Mouse (Mus musculus): ENCODE measurements at regions not wholly inside any gene's neighbourhood (a gene's known extent, or its start where the extent isn't known, plus 50 kb on each side); places are given as distances from the start of the nearest gene placed in this dataset.

DNA sequence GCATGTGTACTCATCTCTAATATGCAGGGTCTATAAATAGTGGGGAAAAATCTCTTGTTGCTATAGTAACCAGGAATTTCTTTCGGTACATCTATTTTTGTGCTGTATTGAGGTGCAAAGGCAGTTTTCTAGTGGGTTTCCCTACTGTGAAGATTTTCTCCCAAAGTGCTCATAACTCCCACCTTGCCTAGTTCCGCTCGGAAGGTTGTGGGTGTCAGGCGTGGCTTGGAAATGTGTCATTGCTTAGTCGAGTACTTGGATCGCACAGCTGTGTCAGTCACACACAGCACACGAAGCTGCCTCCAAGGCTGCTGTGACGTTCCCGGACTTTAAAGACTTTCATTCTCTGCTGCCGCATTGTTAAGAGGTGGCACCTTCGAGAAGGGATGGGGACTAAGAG, 450.4 kb upstream of the BB014433 start:
- TF ChIP-seq CTCF (IDR thresholded peaks at IDR 0.05; ENCODE audit: borderline replicate concordance, insufficient read depth, low read length) (no peak), POLR2A (IDR thresholded peaks at IDR 0.05; ENCODE audit: low read depth, low read length) (no peak)
- Histone ChIP-seq H3K27ac (ENCODE audit: insufficient read depth, low read length) (no peak overlapping the region), H3K4me3 (ENCODE audit: insufficient read depth, low read length) (no peak overlapping the region), H3K4me1 (ENCODE audit: control insufficient read depth, insufficient read depth, low read length) (no peaks in the 10 kb centered on the region)

GRCm38 (mm10) chr8:15490774-15491173, 444.9 kb upstream of the BB014433 start:
- H3K4me1 ChIP-seq (ENCODE audit: control insufficient read depth, insufficient read depth, low read length): no peaks in the 10 kb centered on the region
- TF ChIP-seq CTCF (IDR thresholded peaks at IDR 0.05; ENCODE audit: borderline replicate concordance, insufficient read depth, low read length): no peak
- TF ChIP-seq POLR2A (IDR thresholded peaks at IDR 0.05; ENCODE audit: low read depth, low read length): no peak
- H3K4me3 ChIP-seq (ENCODE audit: insufficient read depth, low read length): no peak overlapping the region
- H3K27ac ChIP-seq (ENCODE audit: insufficient read depth, low read length): no peak overlapping the region

- TF ChIP-seq POLR2A (IDR thresholded peaks at IDR 0.05; ENCODE audit: low read depth, low read length) (no peak), CTCF (IDR thresholded peaks at IDR 0.05; ENCODE audit: borderline replicate concordance, insufficient read depth, low read length) (no peak)
- Histone ChIP-seq H3K27ac (ENCODE audit: insufficient read depth, low read length) (no peak overlapping the region), H3K4me1 (ENCODE audit: control insufficient read depth, insufficient read depth, low read length) (no peaks in the 10 kb centered on the region), H3K4me3 (ENCODE audit: insufficient read depth, low read length) (no peak overlapping the region)
Observed at GRCm38 (mm10) chr8:15487579-15487978, 441.7 kb upstream of the BB014433 start.

DNA sequence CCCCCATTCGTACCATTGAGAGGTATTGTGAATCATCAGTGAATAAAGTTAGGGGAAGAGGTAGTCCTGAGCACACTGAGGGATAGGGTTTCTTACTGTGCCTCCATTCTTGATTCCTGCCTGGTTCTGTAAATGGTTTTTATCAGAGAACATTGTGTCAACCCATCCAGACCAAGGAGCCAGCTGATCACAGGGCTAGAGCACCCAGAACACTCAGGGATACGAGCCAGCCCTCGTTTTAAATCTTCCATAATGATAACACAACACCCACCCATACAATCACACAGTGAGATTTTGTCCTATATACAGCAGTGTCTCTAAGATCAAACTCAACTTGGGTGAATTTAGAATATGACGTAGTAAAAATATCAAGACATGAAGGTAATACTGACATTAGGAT, 424.7 kb upstream of the BB014433 start:
- Histone ChIP-seq H3K4me3 (ENCODE audit: insufficient read depth, low read length) (no peak overlapping the region), H3K4me1 (ENCODE audit: control insufficient read depth, insufficient read depth, low read length) (no peaks in the 10 kb centered on the region), H3K27ac (ENCODE audit: insufficient read depth, low read length) (no peak overlapping the region)
- TF ChIP-seq POLR2A (IDR thresholded peaks at IDR 0.05; ENCODE audit: low read depth, low read length) (no peak), CTCF (IDR thresholded peaks at IDR 0.05; ENCODE audit: borderline replicate concordance, insufficient read depth, low read length) (no peak)

DNA sequence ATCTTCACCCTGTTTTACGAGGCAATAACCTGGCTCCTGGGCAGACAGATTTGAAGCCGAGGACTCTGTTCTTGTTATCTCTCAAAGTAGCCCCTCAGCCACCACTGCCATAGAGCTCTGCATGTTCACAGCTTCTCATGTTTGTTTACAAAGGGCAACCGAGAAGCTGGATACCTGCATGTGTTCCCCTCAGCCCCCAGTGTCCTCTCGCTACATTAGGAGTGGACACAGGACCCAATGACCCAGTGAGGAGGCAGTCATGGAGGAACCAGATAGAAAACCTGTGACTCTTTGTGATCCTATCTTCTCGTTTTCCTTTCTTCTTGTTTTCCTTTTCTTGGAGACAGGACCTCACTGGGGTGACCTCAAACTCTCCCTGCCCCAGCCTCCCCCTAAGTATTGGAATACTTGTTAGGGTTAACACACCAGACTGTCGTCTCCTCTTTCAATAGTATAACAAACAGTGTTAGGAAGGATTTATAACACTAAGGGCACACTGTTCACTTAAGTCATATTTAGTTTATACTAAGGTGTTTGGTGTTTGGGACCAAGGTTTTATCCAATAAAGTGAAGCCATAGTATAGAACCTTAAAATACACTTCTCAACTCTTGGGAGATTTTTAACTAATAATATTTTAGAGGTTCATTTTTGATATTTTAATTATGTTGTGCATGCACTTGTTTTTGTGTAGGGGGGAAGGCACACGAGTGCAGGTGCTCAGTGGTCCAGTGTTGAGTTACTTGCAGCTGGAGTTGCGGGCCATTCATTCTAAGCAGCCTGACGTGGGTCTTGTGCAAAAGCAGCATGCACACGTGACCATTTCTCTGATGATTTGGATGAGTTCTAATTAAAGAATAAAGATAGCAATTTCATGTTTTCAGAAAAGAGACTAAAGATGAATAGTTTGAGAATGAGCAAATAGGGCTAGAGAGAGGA, 422.9 kb upstream of the BB014433 start:
- TF ChIP-seq CTCF (IDR thresholded peaks at IDR 0.05; ENCODE audit: borderline replicate concordance, insufficient read depth, low read length): no peak
- no peak overlapping the region for H3K4me3 ChIP-seq (ENCODE audit: insufficient read depth, low read length)
- no peak overlapping the region for H3K27ac ChIP-seq (ENCODE audit: insufficient read depth, low read length)
- no peaks in the 10 kb centered on the region for H3K4me1 ChIP-seq (ENCODE audit: control insufficient read depth, insufficient read depth, low read length)

DNA sequence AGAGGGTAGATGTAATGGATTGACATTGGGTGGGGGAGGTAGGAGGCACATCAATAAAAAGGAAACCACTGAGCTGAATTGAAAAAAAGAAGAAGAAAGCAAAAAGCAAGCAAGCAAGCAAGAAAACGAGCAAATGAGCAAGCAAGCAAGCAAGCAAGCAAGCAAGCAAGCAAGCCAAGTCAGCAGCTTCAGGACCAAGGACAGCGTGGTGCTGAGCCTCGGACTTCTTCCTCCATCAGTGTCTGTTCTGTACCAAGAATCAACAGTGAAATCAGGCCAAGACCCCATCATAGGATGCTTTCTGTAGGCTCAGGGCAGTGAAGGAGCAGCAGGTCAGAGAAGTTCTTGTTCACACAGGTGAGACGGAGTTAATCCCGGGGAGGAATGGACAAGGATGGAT, 392.7 kb upstream of the BB014433 start:
- H3K27ac ChIP-seq (ENCODE audit: insufficient read depth, low read length): no peak overlapping the region
- no peak overlapping the region for H3K4me3 ChIP-seq (ENCODE audit: insufficient read depth, low read length)
- no peaks in the 10 kb centered on the region for H3K4me1 ChIP-seq (ENCODE audit: control insufficient read depth, insufficient read depth, low read length)
- no peak for TF ChIP-seq CTCF (IDR thresholded peaks at IDR 0.05; ENCODE audit: borderline replicate concordance, insufficient read depth, low read length)
- TF ChIP-seq POLR2A (IDR thresholded peaks at IDR 0.05; ENCODE audit: low read depth, low read length): no peak

- Histone ChIP-seq H3K4me1 (ENCODE audit: control insufficient read depth, insufficient read depth, low read length) (no peaks in the 10 kb centered on the region), H3K27ac (ENCODE audit: insufficient read depth, low read length) (no peak overlapping the region), H3K4me3 (ENCODE audit: insufficient read depth, low read length) (no peak overlapping the region)
- no peak for TF ChIP-seq POLR2A (IDR thresholded peaks at IDR 0.05; ENCODE audit: low read depth, low read length)
- no peak for TF ChIP-seq CTCF (IDR thresholded peaks at IDR 0.05; ENCODE audit: borderline replicate concordance, insufficient read depth, low read length)
Observed at GRCm38 (mm10) chr8:15394722-15395115, 348.8 kb upstream of the BB014433 start.

GRCm38 (mm10) chr8:15393936-15394721, 348.3 kb upstream of the BB014433 start:
- TF ChIP-seq CTCF (IDR thresholded peaks at IDR 0.05; ENCODE audit: borderline replicate concordance, insufficient read depth, low read length) (no peak), POLR2A (IDR thresholded peaks at IDR 0.05; ENCODE audit: low read depth, low read length) (no peak)
- H3K4me3 ChIP-seq (ENCODE audit: insufficient read depth, low read length): no peak overlapping the region
- H3K27ac ChIP-seq (ENCODE audit: insufficient read depth, low read length): no peak overlapping the region
- H3K4me1 ChIP-seq (ENCODE audit: control insufficient read depth, insufficient read depth, low read length): no peaks in the 10 kb centered on the region

DNA sequence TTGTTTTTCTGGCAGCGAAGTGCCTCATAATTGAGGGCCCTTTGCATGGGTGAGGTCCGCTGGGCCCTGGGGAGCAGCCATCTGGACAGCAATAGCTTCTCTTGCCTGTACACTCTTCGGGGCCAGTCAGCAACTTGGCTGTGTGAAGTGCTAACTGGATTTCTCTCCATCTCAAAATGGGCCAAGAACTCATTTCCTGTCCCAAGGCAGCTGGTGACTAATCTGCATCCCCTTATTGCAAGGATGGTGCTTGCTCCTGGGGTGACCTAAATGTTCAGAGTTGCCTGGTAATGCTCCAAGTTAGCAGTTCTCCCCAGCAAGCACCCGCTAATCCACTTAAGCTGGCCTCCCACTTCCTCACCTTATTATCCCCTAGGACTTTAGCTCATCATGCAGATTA, 346.2 kb upstream of the BB014433 start:
- H3K27ac ChIP-seq (ENCODE audit: insufficient read depth, low read length): no peak overlapping the region
- TF ChIP-seq POLR2A (IDR thresholded peaks at IDR 0.05; ENCODE audit: low read depth, low read length): no peak
- TF ChIP-seq CTCF (IDR thresholded peaks at IDR 0.05; ENCODE audit: borderline replicate concordance, insufficient read depth, low read length): no peak
- H3K4me3 ChIP-seq (ENCODE audit: insufficient read depth, low read length): no peak overlapping the region
- no peaks in the 10 kb centered on the region for H3K4me1 ChIP-seq (ENCODE audit: control insufficient read depth, insufficient read depth, low read length)

GRCm38 (mm10) chr8:15388791-15389190, 342.9 kb upstream of the BB014433 start:
- Histone ChIP-seq H3K4me3 (ENCODE audit: insufficient read depth, low read length) (no peak overlapping the region), H3K4me1 (ENCODE audit: control insufficient read depth, insufficient read depth, low read length) (no peaks in the 10 kb centered on the region), H3K27ac (ENCODE audit: insufficient read depth, low read length) (no peak overlapping the region)
- no peak for TF ChIP-seq POLR2A (IDR thresholded peaks at IDR 0.05; ENCODE audit: low read depth, low read length)
- TF ChIP-seq CTCF (IDR thresholded peaks at IDR 0.05; ENCODE audit: borderline replicate concordance, insufficient read depth, low read length): no peak
